Mouse (Mus musculus): Measurements from ENCODE around the gene Tmem235.

- no peak for TF ChIP-seq CTCF (IDR thresholded peaks at IDR 0.05; ENCODE audit: control insufficient read depth, insufficient read depth, insufficient replicate concordance, low read depth, low read length)
- TF ChIP-seq POLR2A (IDR thresholded peaks at IDR 0.05; ENCODE audit: control insufficient read depth, low read depth, low read length): no peak
Observed at GRCm38 (mm10) chr11:117826164-117826563, 34.4 kb upstream of the Tmem235 start.
